Mouse (Mus musculus) neural tube, embryonic 14.5 days (tissue): ENCODE data around the gene Myo18a. TPM values are rescaled to one million over a fixed set of nuclear protein-coding genes. Genes with fewer than 3 reads are reported as not detected.

ENCODE experiments used
- ATAC-seq: fragments of 200-750 bp; cut with Nextera tagmentation; 2 replicates; pipeline ENCODE4 v1.8.0; 2017; ENCODE audit warnings: low read depth, mild to moderate bottlenecking, moderate TSS enrichment, moderate library complexity
- H3K27ac ChIP-seq: fragments of 300-500 bp; sonication (generic); 2 replicates; pipeline ENCODE4 v1.5.1; 2014; ENCODE audit warnings: low read depth, mild to moderate bottlenecking, control low read depth, low read length, moderate library complexity, mixed read lengths
- H3K27me3 ChIP-seq: fragments of 300-500 bp; sonication (generic); 2 replicates; pipeline ENCODE4 v1.6.1; 2014; ENCODE audit warnings: low read length; ENCODE audit not compliant: control insufficient read depth, insufficient read depth
- H3K36me3 ChIP-seq: fragments of 300-500 bp; sonication (generic); 2 replicates; pipeline ENCODE4 v1.6.1; 2014; ENCODE audit warnings: low read length, mixed read lengths; ENCODE audit not compliant: control insufficient read depth, insufficient read depth
- H3K4me1 ChIP-seq: fragments of 300-500 bp; sonication (generic); 2 replicates; pipeline ENCODE4 v1.6.1; 2014; ENCODE audit warnings: low read length; ENCODE audit not compliant: control insufficient read depth, insufficient read depth
- H3K4me2 ChIP-seq: fragments of 300-500 bp; sonication (generic); 2 replicates; pipeline ENCODE4 v1.6.1; 2014; ENCODE audit warnings: mild to moderate bottlenecking, low read depth, low read length, control low read depth
- H3K4me3 ChIP-seq: fragments of 300-500 bp; sonication (generic); 2 replicates; pipeline ENCODE4 v1.5.1; 2014; ENCODE audit warnings: low read depth, low read length, control low read depth, mixed read lengths
- H3K9ac ChIP-seq: fragments of 300-500 bp; sonication (generic); replicated peaks from 2 replicates; pipeline ENCODE4 v1.6.1; 2014; ENCODE audit warnings: low read depth, mild to moderate bottlenecking, control low read depth, low read length, mixed read lengths
- H3K9me3 ChIP-seq: fragments of 300-500 bp; sonication (generic); 2 replicates; pipeline ENCODE4 v1.6.1; 2016; ENCODE audit warnings: low read length; ENCODE audit not compliant: control insufficient read depth
- WGBS: fragments of 180-500 bp; shearing (Covaris S2); extraction: QIAGEN DNeasy Blood & Tissue Kit; methylation state at CpG from one replicate; pipeline ENCODE4 v1.1.7; 2014; 5-methylcytosine and 5-hydroxymethylcytosine counted together
- polyA plus RNA-seq: library from polyadenylated mRNA; unstranded; fragments of >200 nt; fragmentation: Nextera tagmentation; extraction: Ambion mirVana; gene quantifications from 2 replicates; pipeline ENCODE4 v1.2.1, GENCODE M21; 2014

Gene Myo18a
- polyA plus RNA-seq, 1 experiment from 2014 or later = 35.7 TPM

GRCm38 (mm10) chr11:77873116-77873515, 110.1 kb downstream of the Myo18a start:
- WGBS = 40% methylated on average over 3 of the region's 3 CpGs
- H3K9ac ChIP-seq = no peak overlapping the region
- H3K4me2 ChIP-seq = no peak overlapping the region
- H3K4me3 ChIP-seq = no peak overlapping the region
- peaks cover 36% of the 10 kb centered on the region for H3K4me1 ChIP-seq
- no peak for ATAC-seq
- H3K27ac ChIP-seq = peak overlapping the region; percentile 79
- H3K36me3 ChIP-seq = no peaks in the 10 kb centered on the region
- no peaks in the 10 kb centered on the region for H3K27me3 ChIP-seq
- no peaks in the 10 kb centered on the region for H3K9me3 ChIP-seq

- Histone ChIP-seq H3K27ac (peak overlapping the region; percentile 28; the same call in 1 of the 2 replicates), H3K9me3 (no peaks in the 10 kb centered on the region), H3K4me1 (peaks cover 33% of the 10 kb centered on the region), H3K4me2 (no peak overlapping the region), H3K9ac (no peak overlapping the region), H3K27me3 (no peaks in the 10 kb centered on the region), H3K4me3 (no peak overlapping the region), H3K36me3 (no peaks in the 10 kb centered on the region)
- WGBS = 46% methylated on average over 6 of the region's 6 CpGs
- ATAC-seq = no peak
Observed at GRCm38 (mm10) chr11:77874685-77875231, 111.7 kb downstream of the Myo18a start.

GRCm38 (mm10) chr11:77875269-77875668, 112.2 kb downstream of the Myo18a start:
- no peak overlapping the region for H3K9ac ChIP-seq
- 25% methylated on average over 5 of the region's 5 CpGs for WGBS

GRCm38 (mm10) chr11:77875847-77876759, 113.1 kb downstream of the Myo18a start:
- no peak overlapping the region for H3K4me3 ChIP-seq
- 61% methylated on average over 26 of the region's 26 CpGs for WGBS
- no peaks in the 10 kb centered on the region for H3K27me3 ChIP-seq
- no peak overlapping the region for H3K4me2 ChIP-seq
- H3K36me3 ChIP-seq = no peaks in the 10 kb centered on the region
- H3K9ac ChIP-seq = no peak overlapping the region
- no peak for ATAC-seq
- H3K9me3 ChIP-seq = no peaks in the 10 kb centered on the region
- H3K4me1 ChIP-seq = peaks cover 31% of the 10 kb centered on the region
- peak overlapping the region; percentile 0; the same call in 1 of the 2 replicates for H3K27ac ChIP-seq

More at GRCm38 (mm10) chr11:77875269-77875668, 112.2 kb downstream of the Myo18a start:
- Histone ChIP-seq H3K9me3 (no peaks in the 10 kb centered on the region), H3K4me2 (no peak overlapping the region), H3K27ac (peak overlapping the region; percentile 28; the same call in 1 of the 2 replicates), H3K36me3 (no peaks in the 10 kb centered on the region), H3K4me1 (peaks cover 33% of the 10 kb centered on the region), H3K27me3 (no peaks in the 10 kb centered on the region), H3K4me3 (no peak overlapping the region)
- ATAC-seq = no peak

GRCm38 (mm10) chr11:77876760-77877148, 113.7 kb downstream of the Myo18a start:
- no peak for ATAC-seq

GRCm38 (mm10) chr11:77884524-77885245, 121.6 kb downstream of the Myo18a start:
- Histone ChIP-seq H3K27me3 (no peaks in the 10 kb centered on the region; the same call in 1 of the 2 replicates), H3K4me3 (no peak overlapping the region), H3K4me2 (no peak overlapping the region), H3K36me3 (no peaks in the 10 kb centered on the region), H3K27ac (peak overlapping the region; percentile 44), H3K9ac (no peak overlapping the region), H3K9me3 (no peaks in the 10 kb centered on the region), H3K4me1 (peaks cover 35% of the 10 kb centered on the region)
- 0 out of 2 replicates have a peak, but pooled peaks have one; percentile 22 for ATAC-seq
- 25% methylated on average over 10 of the region's 10 CpGs for WGBS

More at GRCm38 (mm10) chr11:77876760-77877148, 113.7 kb downstream of the Myo18a start:
- Histone ChIP-seq H3K9ac (no peak overlapping the region), H3K36me3 (no peaks in the 10 kb centered on the region), H3K27ac (no peak overlapping the region), H3K9me3 (no peaks in the 10 kb centered on the region), H3K4me1 (peaks cover 25% of the 10 kb centered on the region), H3K27me3 (no peaks in the 10 kb centered on the region), H3K4me3 (no peak overlapping the region), H3K4me2 (no peak overlapping the region)
- 44% methylated on average over 11 of the region's 11 CpGs for whole genome bisulfite sequencing

GRCm38 (mm10) chr11:77885246-77885575, 122.2 kb downstream of the Myo18a start:
- Histone ChIP-seq H3K9me3 (no peaks in the 10 kb centered on the region), H3K4me3 (no peak overlapping the region), H3K27ac (peak overlapping the region; percentile 44; the same call in 1 of the 2 replicates), H3K9ac (no peak overlapping the region), H3K4me1 (peaks cover 35% of the 10 kb centered on the region), H3K36me3 (no peaks in the 10 kb centered on the region), H3K4me2 (no peak overlapping the region), H3K27me3 (no peaks in the 10 kb centered on the region; the same call in 1 of the 2 replicates)
- WGBS = 30% methylated on average over 8 of the region's 8 CpGs
- ATAC-seq = no peak; the same call in 1 of the 2 replicates

GRCm38 (mm10) chr11:77887373-77887960, 124.4 kb downstream of the Myo18a start:
- 24% methylated on average over 17 of the region's 17 CpGs for WGBS
- peaks cover 32% of the 10 kb centered on the region for H3K4me1 ChIP-seq
- H3K27me3 ChIP-seq = no peaks in the 10 kb centered on the region; the same call in 1 of the 2 replicates

More at GRCm38 (mm10) chr11:77887373-77887960, 124.4 kb downstream of the Myo18a start:
- peak overlapping the region; percentile 82 for H3K27ac ChIP-seq
- peak overlapping the region; percentile 16; the same call in 1 of the 2 replicates for H3K4me2 ChIP-seq
- peak; percentile 44; the same call in 1 of the 2 replicates for ATAC-seq
- peak overlapping the region; percentile 25; the same call in 1 of the 2 replicates for H3K9ac ChIP-seq
- no peaks in the 10 kb centered on the region for H3K9me3 ChIP-seq
- no peaks in the 10 kb centered on the region for H3K36me3 ChIP-seq
- no peak overlapping the region for H3K4me3 ChIP-seq
